Mouse (Mus musculus) embryonic facial prominence, embryonic 11.5 days (tissue): ENCODE data around the gene Crp. TPM values are rescaled to one million over a fixed set of nuclear protein-coding genes. Genes with fewer than 3 reads are reported as not detected.

Experiments used
- ATAC-seq: fragments of 200-750 bp; cut with Nextera tagmentation; replicated peaks from 2 replicates; pipeline ENCODE4 v1.8.0; 2017; ENCODE audit warnings: low read depth; ENCODE audit not compliant: insufficient number of reproducible peaks, low FRiP score, low TSS enrichment
- DNase-seq: peaks from one replicate; pipeline ENCODE4 v3.0.0-alpha.2; 2015; ENCODE audit warnings: low spot score
- H3K27ac ChIP-seq: fragments of 300-500 bp; sonication (generic); replicated peaks from 2 replicates; pipeline ENCODE4 v1.5.1; 2014; ENCODE audit warnings: mild to moderate bottlenecking, low read depth, low read length, control low read depth
- H3K27me3 ChIP-seq: fragments of 300-500 bp; sonication (generic); 2 replicates; pipeline ENCODE4 v1.6.1; 2014; ENCODE audit warnings: mild to moderate bottlenecking, low read length, moderate library complexity, mixed read lengths; ENCODE audit not compliant: control insufficient read depth, insufficient read depth
- H3K36me3 ChIP-seq: fragments of 300-500 bp; sonication (generic); replicated peaks from 2 replicates; pipeline ENCODE4 v1.6.1; 2014; ENCODE audit warnings: low read depth, mild to moderate bottlenecking, low read length, moderate library complexity, mixed read lengths; ENCODE audit not compliant: control insufficient read depth, insufficient read depth
- H3K4me1 ChIP-seq: fragments of 300-500 bp; sonication (generic); 2 replicates; pipeline ENCODE4 v1.6.1; 2014; ENCODE audit warnings: low read length, mixed read lengths; ENCODE audit not compliant: control insufficient read depth, insufficient read depth
- H3K4me2 ChIP-seq: fragments of 300-500 bp; sonication (generic); 2 replicates; pipeline ENCODE4 v1.6.1; 2014; ENCODE audit warnings: low read depth, mild to moderate bottlenecking, control low read depth, low read length, moderate library complexity
- H3K4me3 ChIP-seq: fragments of 300-500 bp; sonication (generic); 2 replicates; pipeline ENCODE4 v1.5.1; 2014; ENCODE audit warnings: low read depth, low read length, control low read depth
- H3K9ac ChIP-seq: fragments of 300-500 bp; sonication (generic); replicated peaks from 2 replicates; pipeline ENCODE4 v1.6.1; 2014; ENCODE audit warnings: mild to moderate bottlenecking, control low read depth, low read length
- H3K9me3 ChIP-seq: fragments of 300-500 bp; sonication (generic); replicated peaks from 2 replicates; pipeline ENCODE4 v1.6.1; 2016; ENCODE audit warnings: mild to moderate bottlenecking, low read length, inconsistent platforms, mixed read lengths; ENCODE audit not compliant: control insufficient read depth
- WGBS: fragments of 180-500 bp; shearing (Covaris S2); extraction: QIAGEN DNeasy Blood & Tissue Kit; methylation state at CpG from one replicate; pipeline ENCODE4 v1.1.7; 2014; 5-methylcytosine and 5-hydroxymethylcytosine counted together
- polyA plus RNA-seq: library from polyadenylated mRNA; unstranded; fragments of >200 nt; fragmentation: Nextera tagmentation; extraction: Ambion mirVana; gene quantifications from 2 replicates; pipeline ENCODE4 v1.2.1, GENCODE M21; 2014

Gene Crp
- polyA plus RNA-seq, 1 experiment from 2014 or later, result not detected

DNA sequence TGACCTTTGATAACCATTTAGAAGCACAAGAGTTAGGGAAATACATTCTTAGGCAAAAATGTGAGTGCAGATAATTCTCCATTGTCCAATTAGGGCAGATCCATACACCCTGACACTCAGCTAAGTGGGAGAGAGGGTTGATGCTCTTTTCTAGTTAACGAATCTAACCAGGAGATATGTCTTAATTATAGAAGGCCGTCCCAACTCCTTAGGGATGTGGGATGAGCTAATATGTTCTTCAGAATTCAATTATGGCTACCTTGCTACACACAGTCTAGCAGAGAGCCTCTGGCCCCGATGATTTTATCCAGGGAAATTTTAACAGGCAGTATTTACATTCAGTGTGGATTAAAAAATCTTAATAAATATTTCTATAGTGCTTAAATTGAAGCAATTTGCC, 3.0 kb downstream of the Crp start:
- ATAC-seq, result no peak
- no peak overlapping the region for H3K4me2 ChIP-seq
- H3K36me3 ChIP-seq, result no peaks in the 10 kb centered on the region
- no peaks in the 10 kb centered on the region for H3K4me1 ChIP-seq
- no peak overlapping the region for H3K27ac ChIP-seq
- H3K9me3 ChIP-seq, result no peaks in the 10 kb centered on the region
- DNase-seq, result no peak
- H3K4me3 ChIP-seq, result no peak overlapping the region
- no peak overlapping the region for H3K9ac ChIP-seq
- H3K27me3 ChIP-seq, result no peaks in the 10 kb centered on the region
- 87% methylated on average over 3 of the region's 3 CpGs for WGBS

- H3K9ac ChIP-seq, result no peak overlapping the region
- H3K36me3 ChIP-seq, result no peaks in the 10 kb centered on the region
- H3K27ac ChIP-seq, result no peak overlapping the region
- H3K9me3 ChIP-seq, result no peaks in the 10 kb centered on the region
- DNase-seq (no peak), ATAC-seq (no peak)
- no peaks in the 10 kb centered on the region for H3K27me3 ChIP-seq
- no peak overlapping the region for H3K4me2 ChIP-seq
- no peak overlapping the region for H3K4me3 ChIP-seq
- no peaks in the 10 kb centered on the region for H3K4me1 ChIP-seq
- WGBS, result 80% methylated on average over 2 of the region's 2 CpGs
Measured at GRCm38 (mm10) chr1:172701381-172701780, 3.5 kb downstream of the Crp start.

- H3K9me3 ChIP-seq, result no peaks in the 10 kb centered on the region
- no peak overlapping the region for H3K27ac ChIP-seq
- H3K4me3 ChIP-seq, result no peak overlapping the region
- WGBS, result 90% methylated on average over 3 of the region's 3 CpGs
- ATAC-seq (no peak), DNase-seq (no peak)
- H3K4me1 ChIP-seq, result no peaks in the 10 kb centered on the region
- H3K36me3 ChIP-seq, result no peaks in the 10 kb centered on the region
- H3K4me2 ChIP-seq, result no peak overlapping the region
- no peaks in the 10 kb centered on the region for H3K27me3 ChIP-seq
- H3K9ac ChIP-seq, result no peak overlapping the region
Measured at GRCm38 (mm10) chr1:172701901-172702300, 4.0 kb downstream of the Crp start.

DNA sequence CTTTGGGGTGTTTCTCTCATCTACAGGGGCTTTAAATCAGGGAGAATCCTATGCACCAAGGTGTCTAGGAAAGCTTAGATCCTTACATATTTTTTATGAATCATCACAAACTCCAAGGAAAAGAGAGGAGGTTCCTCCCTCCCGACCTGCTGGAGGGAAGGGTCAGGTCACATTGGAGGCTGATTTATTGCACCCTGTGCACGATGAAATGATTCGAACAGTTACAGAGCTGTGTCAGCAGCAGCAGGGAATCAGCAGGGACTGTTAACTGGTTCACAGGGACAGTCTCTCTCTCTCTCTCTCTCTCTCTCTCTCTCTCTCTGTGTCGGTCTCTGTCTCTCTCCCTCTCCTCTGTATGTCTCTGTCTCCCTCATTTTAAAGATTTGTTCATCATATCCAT, 6.9 kb downstream of the Crp start:
- WGBS, result 51% methylated on average over 4 of the region's 4 CpGs
- Histone ChIP-seq H3K9me3 (no peaks in the 10 kb centered on the region), H3K4me3 (no peak overlapping the region), H3K4me1 (no peaks in the 10 kb centered on the region), H3K9ac (no peak overlapping the region), H3K27me3 (no peaks in the 10 kb centered on the region), H3K36me3 (no peaks in the 10 kb centered on the region), H3K4me2 (no peak overlapping the region), H3K27ac (no peak overlapping the region)
- DNase-seq (no peak), ATAC-seq (no peak)

DNA sequence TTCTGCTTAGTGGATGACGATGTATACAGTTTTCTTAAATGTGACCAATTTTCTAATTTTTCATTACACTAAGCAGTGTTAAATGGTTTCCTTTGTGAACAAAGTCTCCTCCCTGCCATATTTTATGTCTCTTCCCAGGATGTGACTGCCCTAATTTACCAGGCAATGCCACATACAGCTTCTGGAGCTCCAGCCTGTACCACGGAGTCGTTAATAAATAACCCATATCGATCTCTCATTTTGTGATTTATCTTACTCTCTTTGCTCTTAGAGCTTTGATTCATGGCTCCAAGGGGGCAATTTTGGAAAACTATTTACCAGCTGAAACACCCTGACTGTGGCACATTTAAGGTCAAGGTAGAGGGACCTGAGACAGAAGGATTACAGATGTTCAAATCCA, 8.4 kb downstream of the Crp start:
- Histone ChIP-seq H3K4me1 (no peaks in the 10 kb centered on the region), H3K27me3 (no peaks in the 10 kb centered on the region), H3K4me3 (no peak overlapping the region), H3K4me2 (no peak overlapping the region), H3K36me3 (no peaks in the 10 kb centered on the region), H3K9me3 (no peaks in the 10 kb centered on the region), H3K9ac (no peak overlapping the region), H3K27ac (no peak overlapping the region)
- no peak for ATAC-seq
- DNase-seq, result no peak
- WGBS, result 96% methylated on average over 4 of the region's 4 CpGs

GRCm38 (mm10) chr1:172709788-172710350, 12.0 kb downstream of the Crp start:
- H3K4me2 ChIP-seq, result no peak overlapping the region
- no peak overlapping the region for H3K4me3 ChIP-seq
- H3K27ac ChIP-seq, result no peak overlapping the region
- DNase-seq (no peak), ATAC-seq (no peak)
- H3K9ac ChIP-seq, result no peak overlapping the region
- WGBS, result 84% methylated on average over 3 of the region's 3 CpGs
- H3K27me3 ChIP-seq, result no peaks in the 10 kb centered on the region
- H3K36me3 ChIP-seq, result no peaks in the 10 kb centered on the region
- H3K9me3 ChIP-seq, result no peaks in the 10 kb centered on the region
- H3K4me1 ChIP-seq, result no peaks in the 10 kb centered on the region

- H3K4me1 ChIP-seq, result no peaks in the 10 kb centered on the region
- no peak for ATAC-seq
- no peak overlapping the region for H3K4me2 ChIP-seq
- no peak overlapping the region for H3K9ac ChIP-seq
- H3K4me3 ChIP-seq, result no peak overlapping the region
- DNase-seq, result no peak
- 43% methylated on average over 2 of the region's 2 CpGs for WGBS
- H3K27ac ChIP-seq, result no peak overlapping the region; the same call in 1 of the 2 replicates
- H3K9me3 ChIP-seq, result no peaks in the 10 kb centered on the region
- no peaks in the 10 kb centered on the region for H3K36me3 ChIP-seq
- no peaks in the 10 kb centered on the region for H3K27me3 ChIP-seq
Measured at GRCm38 (mm10) chr1:172711396-172711795, 13.5 kb downstream of the Crp start.

- Histone ChIP-seq H3K9me3 (no peaks in the 10 kb centered on the region), H3K36me3 (no peaks in the 10 kb centered on the region), H3K4me1 (no peaks in the 10 kb centered on the region), H3K4me2 (no peak overlapping the region), H3K27me3 (no peaks in the 10 kb centered on the region), H3K4me3 (no peak overlapping the region), H3K9ac (no peak overlapping the region), H3K27ac (no peak overlapping the region; the same call in 1 of the 2 replicates)
- ATAC-seq (no peak), DNase-seq (no peak)
- WGBS, result 76% methylated on average over 4 of the region's 4 CpGs
Measured at GRCm38 (mm10) chr1:172711962-172712361, 14.1 kb downstream of the Crp start.
